Mouse (Mus musculus) intestine, postnatal 0 days (tissue): ENCODE data around the gene March9. TPM values are rescaled to one million over a fixed set of nuclear protein-coding genes. Genes with fewer than 3 reads are reported as not detected.
A peak's percentile ranks its signal among the peaks of the same experiment; 100 is the strongest.

ENCODE experiments used
- ATAC-seq: fragments of 200-750 bp; cut with Nextera tagmentation; 2 replicates; pipeline ENCODE4 v1.8.0; 2017; ENCODE audit warnings: mild to moderate bottlenecking, moderate TSS enrichment, moderate library complexity
- H3K27ac ChIP-seq: fragments of 300-500 bp; sonication (generic); 2 replicates; pipeline ENCODE4 v1.5.1; 2014; ENCODE audit warnings: mild to moderate bottlenecking, low read depth, low read length, moderate library complexity
- H3K27me3 ChIP-seq: fragments of 300-500 bp; sonication (generic); replicated peaks from 2 replicates; pipeline ENCODE4 v1.6.1; 2014; ENCODE audit warnings: low read length, mixed read lengths; ENCODE audit not compliant: control insufficient read depth, insufficient read depth
- H3K36me3 ChIP-seq: fragments of 300-500 bp; sonication (generic); 2 replicates; pipeline ENCODE4 v1.6.1; 2014; ENCODE audit warnings: mild to moderate bottlenecking, moderate library complexity; ENCODE audit not compliant: control insufficient read depth, insufficient read depth
- H3K4me1 ChIP-seq: fragments of 300-500 bp; sonication (generic); replicated peaks from 2 replicates; pipeline ENCODE4 v1.6.1; 2014; ENCODE audit warnings: antibody characterized with exemption, low read length, mixed read lengths; ENCODE audit not compliant: control insufficient read depth, insufficient read depth
- H3K4me2 ChIP-seq: fragments of 300-500 bp; sonication (generic); replicated peaks from 2 replicates; pipeline ENCODE4 v1.6.1; 2014; ENCODE audit warnings: low read depth, mild to moderate bottlenecking, moderate library complexity
- H3K4me3 ChIP-seq: fragments of 300-500 bp; sonication (generic); 2 replicates; pipeline ENCODE4 v1.5.1; 2014; ENCODE audit warnings: low read depth, low read length
- H3K9ac ChIP-seq: fragments of 300-500 bp; sonication (generic); 2 replicates; pipeline ENCODE4 v1.6.1; 2014; ENCODE audit warnings: mild to moderate bottlenecking, low read depth, low read length
- H3K9me3 ChIP-seq: fragments of 300-500 bp; sonication (generic); 2 replicates; pipeline ENCODE4 v1.6.1; 2016; ENCODE audit warnings: mixed run types; ENCODE audit not compliant: control insufficient read depth
- CTCF ChIP-seq: sonication (generic); IDR thresholded peaks from 2 replicates; pipeline ENCODE4 v1.5.1; 2016; ENCODE audit warnings: low read depth, mild to moderate bottlenecking, control low read depth, antibody characterized with exemption, moderate library complexity
- WGBS: fragments of 180-500 bp; shearing (Covaris S2); extraction: QIAGEN DNeasy Blood & Tissue Kit; methylation state at CpG from one replicate; pipeline ENCODE4 v1.1.7; 2014; 5-methylcytosine and 5-hydroxymethylcytosine counted together
- polyA plus RNA-seq: library from polyadenylated mRNA; unstranded; fragments of >200 nt; fragmentation: Nextera tagmentation; extraction: Ambion mirVana; gene quantifications from 2 replicates; pipeline ENCODE4 v1.2.1, GENCODE M21; 2015

March9 gene
- polyA plus RNA-seq, 1 experiment from 2014 or later, result 0.91 TPM

- H3K9ac ChIP-seq, result peak overlapping the region; percentile 64
- H3K27me3 ChIP-seq, result no peaks in the 10 kb centered on the region
- H3K4me2 ChIP-seq, result peak overlapping the region; percentile 100
- H3K27ac ChIP-seq, result no peak overlapping the region
- under 1% methylated on average over 43 of the region's 92 CpGs for WGBS
- ATAC-seq, result no peak
- H3K36me3 ChIP-seq, result peaks cover 10% of the 10 kb centered on the region
- H3K4me1 ChIP-seq, result 0 out of 2 replicates have a peak, but pooled peaks cover 2% of the 10 kb centered on the region
- TF ChIP-seq CTCF, result no peak
- no peaks in the 10 kb centered on the region for H3K9me3 ChIP-seq
- peak overlapping the region; percentile 78 for H3K4me3 ChIP-seq
Measured at GRCm38 (mm10) chr10:127059174-127059967, 613 bp downstream of the March9 start.

GRCm38 (mm10) chr10:127058708-127059107 is 1.3 kb downstream of the March9 start:
- H3K27me3 ChIP-seq, result no peaks in the 10 kb centered on the region
- peaks cover 10% of the 10 kb centered on the region for H3K36me3 ChIP-seq
- 9% methylated on average over 8 of the region's 8 CpGs for WGBS
- TF ChIP-seq CTCF, result no peak
- H3K4me1 ChIP-seq, result no peaks in the 10 kb centered on the region
- no peak for ATAC-seq
- no peaks in the 10 kb centered on the region for H3K9me3 ChIP-seq
- H3K9ac ChIP-seq, result no peak overlapping the region
- no peak overlapping the region for H3K27ac ChIP-seq
- H3K4me2 ChIP-seq, result peak overlapping the region; percentile 100
- peak overlapping the region; percentile 78 for H3K4me3 ChIP-seq

- WGBS, result 2% methylated on average over 9 of the region's 9 CpGs
- Histone ChIP-seq H3K9ac (no peak overlapping the region), H3K27me3 (no peaks in the 10 kb centered on the region), H3K4me3 (peak overlapping the region; percentile 78; the same call in 1 of the 2 replicates), H3K4me2 (peak overlapping the region; percentile 100), H3K4me1 (no peaks in the 10 kb centered on the region), H3K36me3 (peaks cover 10% of the 10 kb centered on the region), H3K9me3 (no peaks in the 10 kb centered on the region), H3K27ac (no peak overlapping the region)
- TF ChIP-seq CTCF, result peak; percentile 99
- no peak; the same call in 1 of the 2 replicates for ATAC-seq
Measured at GRCm38 (mm10) chr10:127058161-127058560, 1.8 kb downstream of the March9 start.

GRCm38 (mm10) chr10:127056490-127056889 is 3.5 kb downstream of the March9 start:
- H3K27ac ChIP-seq, result no peak overlapping the region
- H3K4me1 ChIP-seq, result no peaks in the 10 kb centered on the region
- no peaks in the 10 kb centered on the region for H3K9me3 ChIP-seq
- H3K9ac ChIP-seq, result no peak overlapping the region
- peaks cover 10% of the 10 kb centered on the region for H3K36me3 ChIP-seq
- TF ChIP-seq CTCF, result no peak
- H3K4me3 ChIP-seq, result no peak overlapping the region
- H3K27me3 ChIP-seq, result peaks cover 1% of the 10 kb centered on the region; the same call in 1 of the 2 replicates
- no peak for ATAC-seq
- no peak overlapping the region for H3K4me2 ChIP-seq
- 83% methylated on average over 20 of the region's 20 CpGs for WGBS

GRCm38 (mm10) chr10:127055406-127055805 is 4.6 kb downstream of the March9 start:
- Histone ChIP-seq H3K4me3 (no peak overlapping the region), H3K27me3 (peaks cover 10% of the 10 kb centered on the region), H3K27ac (no peak overlapping the region), H3K36me3 (peaks cover 10% of the 10 kb centered on the region), H3K4me2 (no peak overlapping the region), H3K9ac (no peak overlapping the region), H3K9me3 (no peaks in the 10 kb centered on the region), H3K4me1 (no peaks in the 10 kb centered on the region)
- no peak for ATAC-seq
- TF ChIP-seq CTCF, result no peak
- 79% methylated on average over 8 of the region's 8 CpGs for WGBS

GRCm38 (mm10) chr10:127054646-127055045 is 5.3 kb downstream of the March9 start:
- peaks cover 17% of the 10 kb centered on the region for H3K27me3 ChIP-seq
- ATAC-seq, result no peak
- 72% methylated on average over 4 of the region's 4 CpGs for WGBS
- no peaks in the 10 kb centered on the region for H3K9me3 ChIP-seq
- no peaks in the 10 kb centered on the region for H3K4me1 ChIP-seq
- H3K4me3 ChIP-seq, result no peak overlapping the region
- no peak overlapping the region for H3K4me2 ChIP-seq
- no peak overlapping the region for H3K9ac ChIP-seq
- peaks cover 10% of the 10 kb centered on the region for H3K36me3 ChIP-seq
- 0 out of 2 replicates have a peak, but pooled peaks have one; percentile 7 for TF ChIP-seq CTCF
- H3K27ac ChIP-seq, result no peak overlapping the region
